Mouse (Mus musculus) kidney, adult 9 months (tissue): ENCODE measurements at regions not wholly inside any gene's neighbourhood (a gene's known extent, or its start where the extent isn't known, plus 50 kb on each side); places are given as distances from the start of the nearest gene placed in this dataset.
"Not testable (repeated sequence)": the region's sequence is repeated elsewhere in the genome, so short reads cannot be mapped to it uniquely, and the experiment has no call there.

Experiments
- DNase-seq: peaks from one replicate; pipeline ENCODE4 v3.0.0; 2022

- DNase-seq: not testable (repeated sequence)
These were observed 130.4 kb downstream of the Mtrr start for GRCm38 (mm10) chr13:68451521-68451920.

- peak; percentile 10 for DNase-seq
These were observed 137.6 kb downstream of the Mtrr start for GRCm38 (mm10) chr13:68444309-68444708.
